Mouse (Mus musculus) lung, adult 2 months (tissue): ENCODE measurements around the gene Vsig10l.

Source experiments
- CTCF ChIP-seq: fragments of 200-500 bp; IDR thresholded peaks from 2 replicates; pipeline ENCODE4 v1.5.1; 2011; ENCODE audit warnings: mild to moderate bottlenecking, low read length, control low read depth; ENCODE audit not compliant: insufficient read depth
- POLR2A ChIP-seq: fragments of 200-500 bp; IDR thresholded peaks from 2 replicates; pipeline ENCODE4 v1.6.1; 2011; ENCODE audit warnings: low read depth, mild to moderate bottlenecking, control low read depth, low read length, borderline replicate concordance; ENCODE audit errors: extremely low read depth

DNA sequence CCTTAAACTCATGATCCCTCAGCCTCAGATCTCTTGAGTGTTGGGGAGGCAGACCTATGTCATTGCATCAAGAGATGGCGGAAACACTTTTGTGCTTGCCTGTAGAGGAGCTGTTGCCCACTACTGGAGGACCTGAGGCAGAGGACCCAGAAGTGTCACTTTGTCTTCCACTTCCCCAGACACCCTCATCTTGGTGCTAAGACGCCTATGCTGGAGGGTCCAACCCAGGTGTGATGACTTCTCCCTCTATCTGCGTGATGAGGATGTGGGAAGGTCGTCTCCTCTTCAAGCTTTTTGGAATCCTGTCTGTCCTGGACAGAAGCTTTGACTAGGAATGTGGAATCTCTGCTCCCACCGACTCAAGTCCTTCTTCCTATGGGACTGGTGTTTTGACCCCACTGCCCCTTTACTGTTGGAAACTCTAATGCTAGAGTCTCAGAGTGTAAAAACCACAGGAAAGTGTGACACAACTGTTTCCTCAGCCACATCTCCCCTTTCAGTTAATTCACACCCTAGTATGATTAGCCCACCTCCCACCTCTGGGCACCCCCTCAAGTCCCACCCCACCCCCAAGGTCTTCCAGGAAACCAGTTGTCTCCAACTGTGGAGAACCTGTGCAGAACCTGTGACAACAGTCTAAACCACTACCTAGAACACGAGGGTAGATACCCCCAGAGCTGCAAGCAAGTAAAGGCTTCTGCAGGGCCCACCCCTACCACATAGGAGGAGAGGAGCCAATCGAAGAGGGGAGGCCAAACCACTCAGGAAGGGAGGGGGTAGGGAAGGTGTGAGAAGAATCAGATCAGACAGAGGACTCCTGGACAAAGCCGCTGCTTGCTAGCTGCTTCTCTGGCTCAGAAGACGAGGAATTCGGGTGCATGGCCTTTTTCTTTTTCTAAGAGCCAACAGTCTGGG, 26.4 kb upstream of the Vsig10l start, which contains the start of gene Nkg7:
- no peak for TF ChIP-seq CTCF
- TF ChIP-seq POLR2A, result no peak
